Mouse (Mus musculus): ENCODE data around the gene Grin2b. TPM values are rescaled to one million over a fixed set of nuclear protein-coding genes. Genes with fewer than 3 reads are reported as not detected.

Gene Grin2b
- polyA plus RNA-seq, 1 experiment from 2014 or later: 6.1 TPM

GRCm38 (mm10) chr6:135791412-135791811 lies 381.9 kb downstream of the Grin2b start:
- no peak overlapping the region for H3K4me3 ChIP-seq
- 90% methylated on average over 4 of the region's 4 CpGs for WGBS
- H3K36me3 ChIP-seq: no peaks in the 10 kb centered on the region
- H3K27me3 ChIP-seq: no peaks in the 10 kb centered on the region
- ATAC-seq (ENCODE audit: insufficient number of reproducible peaks, insufficient read depth, low FRiP score, low TSS enrichment, low read depth): no peak
- H3K9me3 ChIP-seq: no peaks in the 10 kb centered on the region
- H3K27ac ChIP-seq: no peak overlapping the region
- no peak overlapping the region for H3K4me2 ChIP-seq
- H3K9ac ChIP-seq: no peak overlapping the region
- H3K4me1 ChIP-seq: no peaks in the 10 kb centered on the region

- Histone ChIP-seq H3K4me3 (no peak overlapping the region), H3K4me2 (no peak overlapping the region), H3K36me3 (no peaks in the 10 kb centered on the region), H3K27ac (no peak overlapping the region), H3K9ac (no peak overlapping the region), H3K9me3 (no peaks in the 10 kb centered on the region), H3K4me1 (no peaks in the 10 kb centered on the region), H3K27me3 (no peaks in the 10 kb centered on the region)
- WGBS: 84% methylated on average over 11 of the region's 11 CpGs
- no peak for ATAC-seq (ENCODE audit: insufficient number of reproducible peaks, insufficient read depth, low FRiP score, low TSS enrichment, low read depth)
These were observed 383.6 kb downstream of the Grin2b start for GRCm38 (mm10) chr6:135789603-135790170.

GRCm38 (mm10) chr6:135774670-135775069 lies 398.6 kb downstream of the Grin2b start:
- Histone ChIP-seq H3K9ac (no peak overlapping the region), H3K4me3 (no peak overlapping the region), H3K9me3 (no peaks in the 10 kb centered on the region), H3K27ac (no peak overlapping the region), H3K4me1 (no peaks in the 10 kb centered on the region), H3K36me3 (no peaks in the 10 kb centered on the region), H3K4me2 (no peak overlapping the region), H3K27me3 (no peaks in the 10 kb centered on the region)
- 79% methylated on average over 2 of the region's 2 CpGs for WGBS
- ATAC-seq (ENCODE audit: insufficient number of reproducible peaks, insufficient read depth, low FRiP score, low TSS enrichment, low read depth): no peak

- H3K9ac ChIP-seq: no peak overlapping the region
- no peaks in the 10 kb centered on the region for H3K36me3 ChIP-seq
- ATAC-seq (ENCODE audit: insufficient number of reproducible peaks, insufficient read depth, low FRiP score, low TSS enrichment, low read depth): no peak
- no peaks in the 10 kb centered on the region for H3K4me1 ChIP-seq
- no peak overlapping the region for H3K4me2 ChIP-seq
- no peaks in the 10 kb centered on the region for H3K9me3 ChIP-seq
- 84% methylated on average over 8 of the region's 8 CpGs for WGBS
- H3K27ac ChIP-seq: no peak overlapping the region
- no peak overlapping the region for H3K4me3 ChIP-seq
- no peaks in the 10 kb centered on the region for H3K27me3 ChIP-seq
These were observed 405.7 kb downstream of the Grin2b start for GRCm38 (mm10) chr6:135767572-135767971.

GRCm38 (mm10) chr6:135758735-135759134 lies 414.6 kb downstream of the Grin2b start:
- Histone ChIP-seq H3K36me3 (no peaks in the 10 kb centered on the region), H3K4me2 (no peak overlapping the region), H3K27ac (no peak overlapping the region), H3K4me3 (no peak overlapping the region), H3K27me3 (no peaks in the 10 kb centered on the region), H3K9ac (no peak overlapping the region), H3K4me1 (no peaks in the 10 kb centered on the region), H3K9me3 (no peaks in the 10 kb centered on the region)
- ATAC-seq (ENCODE audit: insufficient number of reproducible peaks, insufficient read depth, low FRiP score, low TSS enrichment, low read depth): no peak
- 79% methylated on average over 1 of the region's 1 CpGs for WGBS

GRCm38 (mm10) chr6:135756075-135756474 lies 417.2 kb downstream of the Grin2b start:
- H3K27me3 ChIP-seq: no peaks in the 10 kb centered on the region
- no peaks in the 10 kb centered on the region for H3K9me3 ChIP-seq
- no peak overlapping the region for H3K27ac ChIP-seq
- no peaks in the 10 kb centered on the region for H3K36me3 ChIP-seq
- WGBS: 73% methylated on average over 1 of the region's 1 CpGs
- ATAC-seq (ENCODE audit: insufficient number of reproducible peaks, insufficient read depth, low FRiP score, low TSS enrichment, low read depth): no peak
- no peaks in the 10 kb centered on the region for H3K4me1 ChIP-seq
- H3K4me3 ChIP-seq: no peak overlapping the region
- H3K4me2 ChIP-seq: no peak overlapping the region
- H3K9ac ChIP-seq: no peak overlapping the region

- no peak overlapping the region for H3K9ac ChIP-seq
- no peak overlapping the region for H3K4me3 ChIP-seq
- H3K4me2 ChIP-seq: no peak overlapping the region
- H3K9me3 ChIP-seq: no peaks in the 10 kb centered on the region
- no peak for ATAC-seq (ENCODE audit: insufficient number of reproducible peaks, insufficient read depth, low FRiP score, low TSS enrichment, low read depth)
- no peaks in the 10 kb centered on the region for H3K4me1 ChIP-seq
- H3K27ac ChIP-seq: no peak overlapping the region
- WGBS: 79% methylated on average over 6 of the region's 7 CpGs
- no peaks in the 10 kb centered on the region for H3K36me3 ChIP-seq
- H3K27me3 ChIP-seq: no peaks in the 10 kb centered on the region
These were observed 424.8 kb downstream of the Grin2b start for GRCm38 (mm10) chr6:135748412-135749076.

GRCm38 (mm10) chr6:135745606-135746005 lies 427.7 kb downstream of the Grin2b start:
- WGBS: 85% methylated on average over 2 of the region's 2 CpGs
- Histone ChIP-seq H3K9me3 (no peaks in the 10 kb centered on the region), H3K27ac (no peak overlapping the region)

GRCm38 (mm10) chr6:135734227-135734732 lies 439.0 kb downstream of the Grin2b start:
- H3K4me3 ChIP-seq: no peak overlapping the region
- peak overlapping the region; percentile 29; the same call in 1 of the 2 replicates for H3K27ac ChIP-seq
- no peak; the same call in 1 of the 2 replicates for ATAC-seq (ENCODE audit: insufficient number of reproducible peaks, insufficient read depth, low FRiP score, low TSS enrichment, low read depth)
- H3K9me3 ChIP-seq: no peaks in the 10 kb centered on the region
- 0 out of 2 replicates have a peak, but pooled peaks cover 4% of the 10 kb centered on the region for H3K36me3 ChIP-seq
- no peaks in the 10 kb centered on the region for H3K27me3 ChIP-seq
- H3K4me2 ChIP-seq: no peak overlapping the region
- WGBS: 78% methylated on average over 4 of the region's 4 CpGs
- no peaks in the 10 kb centered on the region for H3K4me1 ChIP-seq
- no peak overlapping the region for H3K9ac ChIP-seq

More at GRCm38 (mm10) chr6:135745606-135746005, 427.7 kb downstream of the Grin2b start:
- no peaks in the 10 kb centered on the region for H3K4me1 ChIP-seq
- no peak overlapping the region for H3K4me3 ChIP-seq
- no peak overlapping the region for H3K9ac ChIP-seq
- H3K36me3 ChIP-seq: no peaks in the 10 kb centered on the region
- H3K27me3 ChIP-seq: no peaks in the 10 kb centered on the region
- ATAC-seq (ENCODE audit: insufficient number of reproducible peaks, insufficient read depth, low FRiP score, low TSS enrichment, low read depth): no peak
- no peak overlapping the region for H3K4me2 ChIP-seq

- Histone ChIP-seq H3K27ac (no peak overlapping the region), H3K9me3 (no peaks in the 10 kb centered on the region), H3K4me3 (no peak overlapping the region), H3K4me2 (no peak overlapping the region), H3K9ac (no peak overlapping the region), H3K27me3 (no peaks in the 10 kb centered on the region), H3K36me3 (no peaks in the 10 kb centered on the region), H3K4me1 (no peaks in the 10 kb centered on the region)
- no peak for ATAC-seq (ENCODE audit: insufficient number of reproducible peaks, insufficient read depth, low FRiP score, low TSS enrichment, low read depth)
- WGBS: 93% methylated on average over 5 of the region's 5 CpGs
These were observed 446.2 kb downstream of the Grin2b start for GRCm38 (mm10) chr6:135727106-135727505.

- Histone ChIP-seq H3K4me3 (no peak overlapping the region), H3K36me3 (no peaks in the 10 kb centered on the region), H3K9me3 (no peaks in the 10 kb centered on the region), H3K27ac (no peak overlapping the region), H3K27me3 (no peaks in the 10 kb centered on the region), H3K4me2 (no peak overlapping the region), H3K9ac (no peak overlapping the region), H3K4me1 (no peaks in the 10 kb centered on the region)
- 87% methylated on average over 2 of the region's 2 CpGs for WGBS
- ATAC-seq (ENCODE audit: insufficient number of reproducible peaks, insufficient read depth, low FRiP score, low TSS enrichment, low read depth): no peak
These were observed 451.6 kb downstream of the Grin2b start for GRCm38 (mm10) chr6:135721706-135722105.

GRCm38 (mm10) chr6:135714906-135715305 lies 458.4 kb downstream of the Grin2b start:
- ATAC-seq (ENCODE audit: insufficient number of reproducible peaks, insufficient read depth, low FRiP score, low TSS enrichment, low read depth): no peak
- Histone ChIP-seq H3K9me3 (no peaks in the 10 kb centered on the region), H3K9ac (no peak overlapping the region), H3K27me3 (no peaks in the 10 kb centered on the region), H3K4me2 (no peak overlapping the region), H3K36me3 (no peaks in the 10 kb centered on the region), H3K4me3 (no peak overlapping the region), H3K27ac (no peak overlapping the region), H3K4me1 (no peaks in the 10 kb centered on the region)
- WGBS: 66% methylated on average over 4 of the region's 4 CpGs

Measured in embryonic facial prominence, embryonic 13.5 days (tissue).